Mouse (Mus musculus) stomach, postnatal 0 days (tissue): ENCODE measurements around the gene Hacl1.

Source experiments
- CTCF ChIP-seq: IDR thresholded peaks from 2 replicates; pipeline ENCODE4 v1.5.1; 2016; ENCODE audit warnings: antibody characterized with exemption, low read depth, mild to moderate bottlenecking, moderate library complexity
- EP300 ChIP-seq: optimal IDR thresholded peaks from 2 replicates; pipeline ENCODE3; 2016; ENCODE audit warnings: antibody characterized with exemption

DNA sequence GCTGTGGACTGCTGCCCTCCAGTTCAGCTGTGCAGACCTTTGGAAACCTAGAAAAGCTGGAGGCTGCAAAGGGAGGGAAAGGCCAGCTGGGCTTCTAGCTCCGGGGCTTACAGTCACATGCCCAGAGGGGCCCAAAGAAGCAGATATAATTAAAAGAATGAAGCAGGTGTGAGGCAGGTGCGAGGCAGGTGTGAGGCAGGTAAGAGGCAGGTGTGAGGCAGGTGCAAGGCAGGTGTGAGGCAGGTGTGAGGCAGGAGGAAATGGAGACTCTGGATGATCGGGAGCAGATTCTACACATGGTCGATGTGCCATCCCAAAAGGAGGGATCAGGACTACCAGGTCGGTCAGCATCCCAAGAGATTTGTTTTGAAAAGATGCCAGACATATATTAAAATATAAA lies 69.7 kb downstream of the Hacl1 start:
- no peak for TF ChIP-seq CTCF
- TF ChIP-seq EP300, result no peak
